Mouse (Mus musculus) cerebellum, adult 2 months (tissue): ENCODE measurements at regions not wholly inside any gene's neighbourhood (a gene's known extent, or its start where the extent isn't known, plus 50 kb on each side); places are given as distances from the start of the nearest gene placed in this dataset.

Experiments
- CTCF ChIP-seq: fragments of 200-500 bp; IDR thresholded peaks from 2 replicates; pipeline ENCODE4 v1.5.1; 2011; ENCODE audit warnings: low read depth, mild to moderate bottlenecking, control low read depth, low read length, moderate library complexity, borderline replicate concordance; ENCODE audit not compliant: insufficient read depth
- POLR2A ChIP-seq: fragments of 200-500 bp; IDR thresholded peaks from 2 replicates; pipeline ENCODE4 v1.6.1; 2011; ENCODE audit warnings: low read length, control low read depth, borderline replicate concordance; ENCODE audit not compliant: insufficient read depth

DNA sequence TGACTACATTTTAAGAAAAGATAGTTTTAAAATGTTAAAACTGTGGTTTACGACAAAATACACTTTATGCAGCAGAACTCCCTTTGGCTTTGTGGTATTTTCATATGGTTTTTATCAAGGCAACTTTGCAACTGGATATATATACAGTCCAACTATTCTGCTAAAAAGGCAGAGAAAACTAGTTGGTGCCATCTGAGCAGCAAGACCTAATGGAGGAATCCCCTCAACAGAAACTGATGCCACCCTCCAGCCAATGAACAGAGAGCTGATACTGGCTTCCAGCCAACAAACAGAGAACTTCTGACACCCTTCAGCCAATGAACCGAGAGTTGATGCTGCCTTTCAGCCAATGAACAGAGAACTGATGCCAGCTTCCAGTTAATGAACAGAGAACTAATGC lies 215.9 kb downstream of the Mylk4 start:
- no peak for TF ChIP-seq CTCF
- TF ChIP-seq POLR2A: no peak
